31 mouse cellular contexts compared by ENCODE assay signal in genomic region chr1:93388906-93389305, GRCm38 (mm10). TPM values are rescaled to one million over a fixed set of nuclear protein-coding genes. Genes with fewer than 3 reads are reported as not detected.
DNase-seq lines count a peak whose midpoint lies in the region; ATAC-seq lines count a peak whose summit lies in the region.
"Had no signal": no experiment of that assay in that cellular context is flagged by ENCODE, and none has a peak within 500 bp of the region (broad histone marks: within the 10 kb centered on the region; RNA-seq: fewer than 3 reads in every experiment).

No protein-coding gene starts in this region.

- H3K4me3 ChIP-seq in midbrain, embryonic 11.5 days (ENCODE audit: low read depth, low read length) = no peak overlapping the region
- H3K4me3 ChIP-seq in midbrain, embryonic 10.5 days = no peak overlapping the region
- H3K4me3 ChIP-seq: embryonic facial prominence, embryonic 10.5 days; embryonic facial prominence, embryonic 13.5 days; erythroblast, embryonic 14.5 days; forebrain, embryonic 12.5 days; forebrain, embryonic 15.5 days; heart, embryonic 12.5 days; heart, embryonic 15.5 days; hindbrain, embryonic 10.5 days; hindbrain, embryonic 13.5 days; intestine, embryonic 15.5 days had no signal

- WGBS in midbrain, embryonic 11.5 days = 69% methylated on average over 2 of the region's 2 CpGs
- WGBS in midbrain, embryonic 10.5 days = 83% methylated on average over 2 of the region's 2 CpGs

- H3K9me3 ChIP-seq in midbrain, embryonic 11.5 days (ENCODE audit: control insufficient read depth, low read length) = no peaks in the 10 kb centered on the region
- no peaks in the 10 kb centered on the region for H3K9me3 ChIP-seq in midbrain, embryonic 10.5 days (replicated peaks)
- H3K9me3 ChIP-seq: embryonic facial prominence, embryonic 10.5 days; embryonic facial prominence, embryonic 13.5 days; forebrain, embryonic 12.5 days; forebrain, embryonic 15.5 days; heart, embryonic 12.5 days; heart, embryonic 15.5 days; hindbrain, embryonic 10.5 days; hindbrain, embryonic 13.5 days; intestine, embryonic 15.5 days had no signal

- no peaks in the 10 kb centered on the region for H3K4me1 ChIP-seq in midbrain, embryonic 11.5 days (ENCODE audit: control insufficient read depth, insufficient read depth, low read length)
- no peaks in the 10 kb centered on the region for H3K4me1 ChIP-seq in midbrain, embryonic 10.5 days
- H3K4me1 ChIP-seq: embryonic facial prominence, embryonic 10.5 days; embryonic facial prominence, embryonic 13.5 days; forebrain, embryonic 12.5 days; forebrain, embryonic 15.5 days; heart, embryonic 12.5 days; heart, embryonic 15.5 days; hindbrain, embryonic 13.5 days; intestine, embryonic 15.5 days had no signal

- H3K27me3 ChIP-seq in midbrain, embryonic 11.5 days (ENCODE audit: control insufficient read depth, insufficient read depth, low read length) = no peaks in the 10 kb centered on the region
- H3K27me3 ChIP-seq in midbrain, embryonic 10.5 days (ENCODE audit: low read depth, poor library complexity, severe bottlenecking) = no peaks in the 10 kb centered on the region
- H3K27me3 ChIP-seq: embryonic facial prominence, embryonic 13.5 days; forebrain, embryonic 15.5 days; heart, embryonic 12.5 days; heart, embryonic 15.5 days; hindbrain, embryonic 13.5 days; intestine, embryonic 15.5 days had no signal

- H3K4me2 ChIP-seq in midbrain, embryonic 11.5 days = no peak overlapping the region
- H3K4me2 ChIP-seq: embryonic facial prominence, embryonic 13.5 days; forebrain, embryonic 12.5 days; forebrain, embryonic 15.5 days; heart, embryonic 12.5 days; heart, embryonic 15.5 days; hindbrain, embryonic 13.5 days; intestine, embryonic 15.5 days had no signal

- H3K9ac ChIP-seq in midbrain, embryonic 11.5 days (ENCODE audit: low read length) = no peak overlapping the region
- H3K9ac ChIP-seq: embryonic facial prominence, embryonic 13.5 days; forebrain, embryonic 12.5 days; forebrain, embryonic 15.5 days; heart, embryonic 12.5 days; heart, embryonic 15.5 days; hindbrain, embryonic 13.5 days; intestine, embryonic 15.5 days had no signal

- DNase-seq in adrenal gland, adult 2 months = peak; percentile 56
- no peak for DNase-seq in adrenal gland, adult 18-20 months (ENCODE audit: low spot score in 2 of 2)
- DNase-seq in midbrain, embryonic 11.5 days (ENCODE audit: low spot score, missing footprints) = peak; percentile 73
- no peak for DNase-seq in midbrain, embryonic 10.5 days (ENCODE audit: low spot score)
- peak; percentile 32 to 51 for DNase-seq in adrenal gland, postnatal 36 days
- DNase-seq in thymus, postnatal 36 days = no peak
- DNase-seq: B cell, adult 2 months; cerebellum, adult 11-12 months; cerebellum, adult 8-10 months; cerebellum, postnatal 10 days; cerebellum, postnatal 36 days; embryo, embryonic 11 days; gastrocnemius, postnatal 25 days; heart, adult 18-20 months; heart, postnatal 10 days; heart, postnatal 36 days; kidney, adult 11 months had no signal

- no peak for ATAC-seq in midbrain, embryonic 11.5 days (ENCODE audit: low FRiP score)
- ATAC-seq: activated CD4-positive, CD25-positive, alpha-beta regulatory T cell, adult 4 months; forebrain, embryonic 15.5 days; hindbrain, embryonic 16.5 days; intestine, embryonic 15.5 days had no signal

- H3K36me3 ChIP-seq in midbrain, embryonic 11.5 days (ENCODE audit: control insufficient read depth, insufficient read depth, low read length) = no peaks in the 10 kb centered on the region
- no peaks in the 10 kb centered on the region for H3K36me3 ChIP-seq in midbrain, embryonic 10.5 days
- H3K36me3 ChIP-seq: embryonic facial prominence, embryonic 10.5 days; embryonic facial prominence, embryonic 13.5 days; forebrain, embryonic 12.5 days; forebrain, embryonic 15.5 days; heart, embryonic 12.5 days; heart, embryonic 15.5 days; hindbrain, embryonic 10.5 days; hindbrain, embryonic 13.5 days; intestine, embryonic 15.5 days had no signal

- no peak overlapping the region for H3K27ac ChIP-seq in midbrain, embryonic 11.5 days (ENCODE audit: low read depth, low read length)
- H3K27ac ChIP-seq in midbrain, embryonic 10.5 days (replicated peaks) = no peak overlapping the region
- H3K27ac ChIP-seq: embryonic facial prominence, embryonic 10.5 days; embryonic facial prominence, embryonic 13.5 days; forebrain, embryonic 12.5 days; forebrain, embryonic 15.5 days; heart, embryonic 15.5 days; hindbrain, embryonic 10.5 days; hindbrain, embryonic 13.5 days; intestine, embryonic 15.5 days had no signal

RNA-seq across cellular contexts. Expression of gene Ano7, which starts 15.2 kb away (rescaled TPM):
- not detected for total RNA-seq in adrenal gland, adult 2 months (2021)
- 0.07 and 0.21 TPM in 2 replicates for polyA plus RNA-seq in adrenal gland, adult 2 months (2012; rRNA removed)
- not detected for total RNA-seq in adrenal gland, adult 18-20 months (2021)
- polyA plus RNA-seq in midbrain, embryonic 11.5 days (2014; fragmentation: Nextera tagmentation; extraction: Ambion mirVana) = 0.31 TPM in 1 of 2 replicates, not detected in the other
- 0.21 and 0.25 TPM in 2 replicates for polyA plus RNA-seq in midbrain, embryonic 10.5 days (2016; fragmentation: Nextera tagmentation; extraction: Ambion mirVana)
- total RNA-seq in adrenal gland, postnatal 36 days (2021) = not detected
- total RNA-seq: gastrocnemius, adult 8-10 months; gastrocnemius, postnatal 25 days; heart, adult 18-20 months; heart, postnatal 10 days; heart, postnatal 36 days; MEL had no signal
- polyA plus RNA-seq: erythroblast, embryonic 14.5 days; forebrain, embryonic 12.5 days had no signal

RNA-seq across cellular contexts. Expression of gene Pask, which starts 45.6 kb away (rescaled TPM):
- 1 to 10 TPM; 2.3 to 5.9 TPM for total RNA-seq in adrenal gland, adult 2 months (2021)
- 0.85 and 1.7 TPM in 2 replicates for polyA plus RNA-seq in adrenal gland, adult 2 months (2012; rRNA removed)
- total RNA-seq in adrenal gland, adult 18-20 months (2021) = 1 to 10 TPM; 2.7 to 3.6 TPM
- polyA plus RNA-seq in midbrain, embryonic 11.5 days (2014; fragmentation: Nextera tagmentation; extraction: Ambion mirVana) = 15.0 and 16.0 TPM in 2 replicates
- 26.9 and 31.0 TPM in 2 replicates for polyA plus RNA-seq in midbrain, embryonic 10.5 days (2016; fragmentation: Nextera tagmentation; extraction: Ambion mirVana)
- total RNA-seq in adrenal gland, postnatal 36 days (2021) = 1 to 10 TPM; 3.3 to 3.7 TPM

RNA-seq across cellular contexts. Expression of gene Ppp1r7, which starts 46.3 kb away (rescaled TPM):
- 10 to 100 TPM; 18.2 to 24.0 TPM for total RNA-seq in adrenal gland, adult 2 months (2021)
- 2.2 and 2.5 TPM in 2 replicates for polyA plus RNA-seq in adrenal gland, adult 2 months (2012; rRNA removed)
- 10 to 100 TPM; 20.4 to 28.5 TPM for total RNA-seq in adrenal gland, adult 18-20 months (2021)
- polyA plus RNA-seq in midbrain, embryonic 11.5 days (2014; fragmentation: Nextera tagmentation; extraction: Ambion mirVana) = 88.5 and 94.8 TPM in 2 replicates
- polyA plus RNA-seq in midbrain, embryonic 10.5 days (2016; fragmentation: Nextera tagmentation; extraction: Ambion mirVana) = 79.0 and 84.5 TPM in 2 replicates
- total RNA-seq in adrenal gland, postnatal 36 days (2021) = 10 to 100 TPM; 31.8 to 32.5 TPM

Comparison
In these comparisons a context has a peak if more than half of its experiments do, and no peak if none do; other contexts are left out.
1. DNase-seq: peak in adrenal gland, adult 2 months (single experiment), midbrain, embryonic 11.5 days (single experiment) and adrenal gland, postnatal 36 days (2 of 2); none in adrenal gland, adult 18-20 months (0 of 2), midbrain, embryonic 10.5 days (single experiment) and thymus, postnatal 36 days (0 of 2).